Mouse (Mus musculus): ENCODE measurements around the gene Nrap.
"Not testable (repeated sequence)": the region's sequence is repeated elsewhere in the genome, so short reads cannot be mapped to it uniquely, and the experiment has no call there.

Nrap gene

GRCm38 (mm10) chr19:56389879-56390278 lies at the start of gene Nrap:
Gene Nrap, minus strand, starts transcription at chr19:56390037.
- no peak for DNase-seq

GRCm38 (mm10) chr19:56439072-56439434 lies 49.2 kb upstream of the Nrap start:
- no peak for DNase-seq

- no peak for DNase-seq
Measured at GRCm38 (mm10) chr19:56438357-56439071, 48.7 kb upstream of the Nrap start.

GRCm38 (mm10) chr19:56436380-56436779 lies 46.5 kb upstream of the Nrap start:
- no peak for DNase-seq

GRCm38 (mm10) chr19:56433581-56433980 lies 43.7 kb upstream of the Nrap start:
- DNase-seq = no peak

- DNase-seq = no peak
Measured at GRCm38 (mm10) chr19:56432706-56433105, 42.9 kb upstream of the Nrap start.

- no peak for DNase-seq
Measured at GRCm38 (mm10) chr19:56430369-56430768, 40.5 kb upstream of the Nrap start.

- DNase-seq = no peak
Measured at GRCm38 (mm10) chr19:56425492-56425891, 35.7 kb upstream of the Nrap start.

- DNase-seq = no peak
Measured at GRCm38 (mm10) chr19:56424606-56425395, 35.0 kb upstream of the Nrap start.

GRCm38 (mm10) chr19:56423370-56423769 lies 33.5 kb upstream of the Nrap start:
- DNase-seq = no peak

GRCm38 (mm10) chr19:56422476-56423338 lies 32.9 kb upstream of the Nrap start:
- peak; percentile 65 for DNase-seq

- DNase-seq = no peak
Measured at GRCm38 (mm10) chr19:56420345-56420744, 30.5 kb upstream of the Nrap start.

GRCm38 (mm10) chr19:56419452-56419851 lies 29.6 kb upstream of the Nrap start:
- no peak for DNase-seq

- no peak for DNase-seq
Measured at GRCm38 (mm10) chr19:56418404-56418803, 28.6 kb upstream of the Nrap start.

GRCm38 (mm10) chr19:56409884-56410283 lies 20.0 kb upstream of the Nrap start:
- not testable (repeated sequence) for DNase-seq

- DNase-seq = no peak
Measured at GRCm38 (mm10) chr19:56406581-56406980, 16.7 kb upstream of the Nrap start.

- no peak for DNase-seq
Measured at GRCm38 (mm10) chr19:56405824-56406223, 16.0 kb upstream of the Nrap start.

- DNase-seq = no peak
Measured at GRCm38 (mm10) chr19:56401864-56402263, 12.0 kb upstream of the Nrap start.

GRCm38 (mm10) chr19:56400200-56400599 lies 10.4 kb upstream of the Nrap start:
- peak; percentile 80 for DNase-seq

- no peak for DNase-seq
Measured at GRCm38 (mm10) chr19:56398528-56398795, 8.6 kb upstream of the Nrap start.

GRCm38 (mm10) chr19:56397663-56398527 lies 8.1 kb upstream of the Nrap start:
- DNase-seq = no peak
